In genomic region chr8:107944676-107945600, GRCm38 (mm10) we compare ENCODE assay signal across 8 mouse cellular contexts. TPM values are rescaled to one million over a fixed set of nuclear protein-coding genes. Genes with fewer than 3 reads are reported as not detected.
DNase-seq lines count a peak whose midpoint lies in the region; ATAC-seq lines count a peak whose summit lies in the region.

No protein-coding gene starts in this region.

- H3K36me3 ChIP-seq in limb, embryonic 15.5 days = no peaks in the 10 kb centered on the region

- WGBS in limb, embryonic 15.5 days = 16% methylated on average over 31 of the region's 31 CpGs

- H3K4me1 ChIP-seq in limb, embryonic 15.5 days = peaks cover 29% of the 10 kb centered on the region

- ATAC-seq in limb, embryonic 15.5 days (ENCODE audit: insufficient number of reproducible peaks, low FRiP score, low TSS enrichment, low read depth) = no peak

- no peak overlapping the region for H3K9ac ChIP-seq in limb, embryonic 15.5 days

- DNase-seq in adrenal gland, postnatal 25 days = peak; percentile 12
- no peak for DNase-seq in adrenal gland, adult 2 months
- peak; percentile 1 for DNase-seq in thymus, postnatal 0 days (ENCODE audit: low spot score)
- DNase-seq in thymus, postnatal 36 days = no peak
- DNase-seq in layer of hippocampus, postnatal 14 days (ENCODE audit: low spot score in 2 of 2) = no peak
- no peak for DNase-seq in urinary bladder, postnatal 25 days (ENCODE audit: low spot score)
- no peak for DNase-seq in left cerebral cortex, adult 18-20 months (ENCODE audit: low spot score in 2 of 2)

- peak overlapping the region; percentile 68 for H3K27ac ChIP-seq in limb, embryonic 15.5 days

- H3K4me2 ChIP-seq in limb, embryonic 15.5 days = peak overlapping the region; percentile 51

- H3K4me3 ChIP-seq in limb, embryonic 15.5 days = peak overlapping the region; percentile 32

- no peaks in the 10 kb centered on the region for H3K9me3 ChIP-seq in limb, embryonic 15.5 days

- H3K27me3 ChIP-seq in limb, embryonic 15.5 days = peaks cover 11% of the 10 kb centered on the region; the same call in 1 of the 2 replicates

RNA-seq across cellular contexts. Expression of gene Zfhx3, which starts 2.5 kb away (rescaled TPM):
- 52.6 and 56.3 TPM in 2 replicates for total RNA-seq in adrenal gland, postnatal 25 days (2021)
- 10 to 100 TPM; 34.3 to 45.1 TPM for total RNA-seq in adrenal gland, adult 2 months (2021)
- polyA plus RNA-seq in adrenal gland, adult 2 months (2012; rRNA removed) = 11.7 and 12.9 TPM in 2 replicates
- 1.5 and 1.9 TPM in 2 replicates for polyA plus RNA-seq in thymus, postnatal 0 days (2015; fragmentation: Nextera tagmentation; extraction: Ambion mirVana)
- polyA plus RNA-seq in limb, embryonic 15.5 days (2015; fragmentation: Nextera tagmentation; extraction: Ambion mirVana) = 14.9 and 19.3 TPM in 2 replicates
- total RNA-seq in layer of hippocampus, postnatal 14 days (2021) = 1 to 10 TPM; 4.8 to 8.2 TPM
- 1 to 10 TPM; 4.2 to 5.5 TPM for total RNA-seq in left cerebral cortex, adult 18-20 months (2021)

Comparison
In these comparisons a context has a peak if more than half of its experiments do, and no peak if none do; other contexts are left out.
1. DNase-seq: peak in adrenal gland, postnatal 25 days (single experiment) and thymus, postnatal 0 days (single experiment); none in adrenal gland, adult 2 months (single experiment), thymus, postnatal 36 days (0 of 2), layer of hippocampus, postnatal 14 days (0 of 2), urinary bladder, postnatal 25 days (single experiment) and left cerebral cortex, adult 18-20 months (0 of 2).